Mouse (Mus musculus) olfactory bulb, adult 2 months (tissue): ENCODE data around the gene Cnot3. TPM values are rescaled to one million over a fixed set of nuclear protein-coding genes. Genes with fewer than 3 reads are reported as not detected.
A peak's percentile ranks its signal among the peaks of the same experiment; 100 is the strongest.
"Not testable (repeated sequence)": the region's sequence is repeated elsewhere in the genome, so short reads cannot be mapped to it uniquely, and the experiment has no call there.

ENCODE experiments used
- H3K27ac ChIP-seq: fragments of 200-500 bp; 2 replicates; pipeline ENCODE4 v1.5.1; 2012; ENCODE audit warnings: low read depth, low read length; ENCODE audit not compliant: insufficient read depth
- H3K4me1 ChIP-seq: fragments of 200-500 bp; 2 replicates; pipeline ENCODE4 v1.6.1; 2012; ENCODE audit warnings: low read length; ENCODE audit not compliant: control insufficient read depth, insufficient read depth
- H3K4me3 ChIP-seq: fragments of 200-500 bp; 2 replicates; pipeline ENCODE4 v1.5.1; 2012; ENCODE audit warnings: mild to moderate bottlenecking, low read depth, low read length, moderate library complexity; ENCODE audit not compliant: insufficient read depth
- CTCF ChIP-seq: fragments of 200-500 bp; IDR thresholded peaks from 2 replicates; pipeline ENCODE4 v1.5.1; 2012; ENCODE audit warnings: low read depth, mild to moderate bottlenecking, low read length, moderate library complexity; ENCODE audit not compliant: insufficient read depth
- POLR2A ChIP-seq: fragments of 200-500 bp; IDR thresholded peaks from 2 replicates; pipeline ENCODE4 v1.6.1; 2012; ENCODE audit warnings: mild to moderate bottlenecking, low read depth, low read length, moderate library complexity; ENCODE audit not compliant: insufficient read depth
- WGBS: fragments of 180-500 bp; shearing (Covaris S2); methylation state at CpG from one replicate; pipeline ENCODE4 v1.1.7; 2018; 5-methylcytosine and 5-hydroxymethylcytosine counted together
- polyA plus RNA-seq: library from polyadenylated mRNA; stranded (reverse); fragments of >200 nt; gene quantifications from 2 replicates; pipeline ENCODE4 v1.2.4, GENCODE M21; 2012; ENCODE audit warnings: low replicate concordance; ENCODE audit not compliant: missing spikeins, insufficient read depth, insufficient read length

Cnot3 gene
- polyA plus RNA-seq, 1 experiment, result not detected

GRCm38 (mm10) chr7:3704475-3704874 is 59.4 kb downstream of the Cnot3 start:
- 1% methylated on average over 20 of the region's 20 CpGs for WGBS
- Histone ChIP-seq H3K4me3 (peak overlapping the region; percentile 58), H3K4me1 (peaks cover 12% of the 10 kb centered on the region), H3K27ac (no peak overlapping the region)
- TF ChIP-seq POLR2A (no peak), CTCF (no peak)

- Histone ChIP-seq H3K4me1 (peaks cover 12% of the 10 kb centered on the region), H3K4me3 (peak overlapping the region; percentile 13; the same call in 1 of the 2 replicates)
- 6% methylated on average over 7 of the region's 7 CpGs for WGBS
- H3K27ac ChIP-seq, result not testable (repeated sequence)
Measured at GRCm38 (mm10) chr7:3705461-3705860, 60.4 kb downstream of the Cnot3 start.

- H3K27ac ChIP-seq, result no peak overlapping the region
- 32% methylated on average over 6 of the region's 6 CpGs for WGBS
- TF ChIP-seq POLR2A (no peak), CTCF (no peak)
- peaks cover 12% of the 10 kb centered on the region for H3K4me1 ChIP-seq
- H3K4me3 ChIP-seq, result 0 out of 2 replicates have a peak overlapping the region, but pooled peaks have one; percentile 13
Measured at GRCm38 (mm10) chr7:3705911-3706310, 60.8 kb downstream of the Cnot3 start.

GRCm38 (mm10) chr7:3706343-3706934 is 61.4 kb downstream of the Cnot3 start:
- no peak overlapping the region for H3K4me3 ChIP-seq
- H3K4me1 ChIP-seq, result peaks cover 12% of the 10 kb centered on the region
- H3K27ac ChIP-seq, result no peak overlapping the region
- 39% methylated on average over 11 of the region's 11 CpGs for WGBS
- TF ChIP-seq CTCF (no peak), POLR2A (no peak)

- Histone ChIP-seq H3K4me3 (no peak overlapping the region), H3K4me1 (peaks cover 12% of the 10 kb centered on the region), H3K27ac (no peak overlapping the region)
- WGBS, result 67% methylated on average over 4 of the region's 4 CpGs
- TF ChIP-seq POLR2A (no peak), CTCF (no peak)
Measured at GRCm38 (mm10) chr7:3707027-3707426, 62.0 kb downstream of the Cnot3 start.

- TF ChIP-seq CTCF (no peak), POLR2A (no peak)
- Histone ChIP-seq H3K4me1 (peaks cover 12% of the 10 kb centered on the region), H3K4me3 (no peak overlapping the region), H3K27ac (no peak overlapping the region)
- WGBS, result 43% methylated on average over 7 of the region's 7 CpGs
Measured at GRCm38 (mm10) chr7:3707568-3708413, 62.7 kb downstream of the Cnot3 start.

GRCm38 (mm10) chr7:3708447-3708980 is 63.4 kb downstream of the Cnot3 start:
- peaks cover 11% of the 10 kb centered on the region for H3K4me1 ChIP-seq
- not testable (repeated sequence) for H3K27ac ChIP-seq, H3K4me3 ChIP-seq
- 44% methylated on average over 5 of the region's 5 CpGs for whole genome bisulfite sequencing

GRCm38 (mm10) chr7:3709000-3709399 is 63.9 kb downstream of the Cnot3 start:
- Histone ChIP-seq H3K27ac (no peak overlapping the region), H3K4me1 (peaks cover 11% of the 10 kb centered on the region), H3K4me3 (no peak overlapping the region)
- TF ChIP-seq CTCF, result no peak
- TF ChIP-seq POLR2A, result no peak
- WGBS, result 88% methylated on average over 1 of the region's 1 CpGs

Other genes starting within 250 kb of the Cnot3 start
- not detected in 2 replicates for gene Cacng6, start 221.1 kb upstream of the Cnot3 start, polyA plus RNA-seq
- not detected in 2 replicates for gene Tarm1, start 142.6 kb upstream of the Cnot3 start, polyA plus RNA-seq
- not detected in 2 replicates for gene Oscar, start 29.1 kb upstream of the Cnot3 start, polyA plus RNA-seq
- not detected in 2 replicates for gene Ndufa3, start 27.9 kb upstream of the Cnot3 start, polyA plus RNA-seq
- gene Tfpt, start 15.3 kb upstream of the Cnot3 start, polyA plus RNA-seq, result not detected in 2 replicates
- not detected in 2 replicates for gene Prpf31, start 15.3 kb upstream of the Cnot3 start, polyA plus RNA-seq
- gene Leng1, start 20.6 kb downstream of the Cnot3 start, polyA plus RNA-seq, result not detected in 2 replicates
- gene Tmc4, start 32.3 kb downstream of the Cnot3 start, polyA plus RNA-seq, result not detected in 2 replicates
- not detected in 2 replicates for gene Tsen34, start 47.6 kb downstream of the Cnot3 start, polyA plus RNA-seq
- not detected in 2 replicates for gene Mboat7, start 48.3 kb downstream of the Cnot3 start, polyA plus RNA-seq
- gene Rps9, start 58.7 kb downstream of the Cnot3 start, polyA plus RNA-seq, result 2,455 TPM in 1 of 2 replicates, not detected in the other
- not detected in 2 replicates for gene Pirb, start 75.1 kb downstream of the Cnot3 start, polyA plus RNA-seq
- gene Gm15448, start 180.4 kb downstream of the Cnot3 start, polyA plus RNA-seq, result not detected in 2 replicates
- not detected in 2 replicates for gene Pira2, start 199.8 kb downstream of the Cnot3 start, polyA plus RNA-seq